Mouse (Mus musculus): ENCODE data around the gene Rem2. TPM values are rescaled to one million over a fixed set of nuclear protein-coding genes. Genes with fewer than 3 reads are reported as not detected.

The Rem2 gene
- polyA plus RNA-seq, 1 experiment from 2014 or later, result 0.47 TPM

- peak overlapping the region; percentile 88 for H3K4me3 ChIP-seq (ENCODE audit: low read depth, low read length)
- no peaks in the 10 kb centered on the region for H3K9me3 ChIP-seq (ENCODE audit: control insufficient read depth, low read length)
- DNase-seq (ENCODE audit: low spot score) (no peak), ATAC-seq (ENCODE audit: low FRiP score, low TSS enrichment) (no peak)
- 7% methylated on average over 18 of the region's 18 CpGs for WGBS
- H3K27me3 ChIP-seq (ENCODE audit: control insufficient read depth, insufficient read depth, low read length), result no peaks in the 10 kb centered on the region
- peak overlapping the region; percentile 98 for H3K27ac ChIP-seq (replicated peaks)
- H3K4me1 ChIP-seq (replicated peaks; ENCODE audit: control insufficient read depth, insufficient read depth), result peaks cover 19% of the 10 kb centered on the region
- no peaks in the 10 kb centered on the region for H3K36me3 ChIP-seq (ENCODE audit: control insufficient read depth, insufficient read depth, low read length)
- TF ChIP-seq CTCF (IDR thresholded peaks at IDR 0.05; ENCODE audit: low read depth), result no peak
- no peak for TF ChIP-seq EP300 (optimal IDR thresholded peaks at IDR 0.05)
- peak overlapping the region; percentile 77 for H3K4me2 ChIP-seq (replicated peaks; ENCODE audit: low read depth)
- H3K9ac ChIP-seq (ENCODE audit: low read length), result peak overlapping the region; percentile 96
These were observed 45.3 kb upstream of the Rem2 start for GRCm38 (mm10) chr14:54430406-54431145.

DNA sequence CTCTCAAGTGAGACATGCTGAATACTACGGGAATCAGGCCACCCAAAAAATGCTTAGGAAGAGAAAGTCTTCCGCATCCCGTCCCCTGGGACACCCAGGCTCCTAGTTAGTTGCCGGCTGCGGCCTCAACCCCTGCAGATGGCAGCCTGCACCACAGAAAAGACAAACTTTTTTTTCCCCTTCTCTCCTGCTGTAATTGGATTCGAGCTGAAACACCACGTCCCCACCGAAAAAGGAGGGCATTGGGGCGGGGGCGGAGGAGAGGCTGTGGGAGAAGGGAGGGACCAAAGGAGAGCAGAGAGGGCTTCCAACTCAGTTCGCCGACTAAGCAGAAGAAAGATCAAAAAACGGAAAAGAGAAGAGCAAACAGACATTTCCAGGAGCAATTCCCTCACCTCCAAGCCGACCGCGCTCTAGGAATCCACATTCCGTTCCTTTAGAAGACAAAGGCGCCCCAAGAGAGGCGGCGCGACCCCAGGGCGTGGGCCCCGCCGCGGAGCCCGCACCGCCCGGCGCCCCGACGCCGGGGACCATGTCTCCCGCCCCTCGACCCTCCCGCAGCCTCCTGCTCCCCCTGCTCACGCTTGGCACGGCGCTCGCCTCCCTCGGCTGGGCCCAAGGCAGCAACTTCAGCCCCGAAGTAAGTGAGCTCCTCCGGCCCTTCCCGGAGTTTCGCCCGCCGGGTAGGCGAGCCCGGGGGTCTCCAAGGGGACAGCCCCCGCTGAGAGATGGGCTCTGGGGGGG is 44.4 kb upstream of the Rem2 start, which contains the start of gene Mmp14:
Gene Mmp14, plus strand, starts transcription at position 279 of the 744 bp plus-strand sequence.
- Histone ChIP-seq H3K4me1 (replicated peaks; ENCODE audit: control insufficient read depth, insufficient read depth) (peaks cover 19% of the 10 kb centered on the region), H3K9ac (ENCODE audit: low read length) (peak within 1 kb of the TSS; percentile 96), H3K27ac (replicated peaks) (peak within 1 kb of the TSS; percentile 98), H3K36me3 (ENCODE audit: control insufficient read depth, insufficient read depth, low read length) (peaks cover 2% of the 10 kb centered on the region; the same call in 1 of the 2 replicates), H3K27me3 (ENCODE audit: control insufficient read depth, insufficient read depth, low read length) (no peaks in the 10 kb centered on the region), H3K4me3 (ENCODE audit: low read depth, low read length) (peak within 1 kb of the TSS; percentile 88), H3K9me3 (ENCODE audit: control insufficient read depth, low read length) (no peaks in the 10 kb centered on the region), H3K4me2 (replicated peaks; ENCODE audit: low read depth) (peak within 1 kb of the TSS; percentile 77)
- DNase-seq (ENCODE audit: low spot score) (peak; percentile 69), ATAC-seq (ENCODE audit: low FRiP score, low TSS enrichment) (peak; percentile 22; the same call in 1 of the 2 replicates)
- WGBS, result under 1% methylated on average over 44 of the region's 49 CpGs
- TF ChIP-seq CTCF (IDR thresholded peaks at IDR 0.05; ENCODE audit: low read depth) (peak; percentile 72), EP300 (optimal IDR thresholded peaks at IDR 0.05) (peak; percentile 41)

DNA sequence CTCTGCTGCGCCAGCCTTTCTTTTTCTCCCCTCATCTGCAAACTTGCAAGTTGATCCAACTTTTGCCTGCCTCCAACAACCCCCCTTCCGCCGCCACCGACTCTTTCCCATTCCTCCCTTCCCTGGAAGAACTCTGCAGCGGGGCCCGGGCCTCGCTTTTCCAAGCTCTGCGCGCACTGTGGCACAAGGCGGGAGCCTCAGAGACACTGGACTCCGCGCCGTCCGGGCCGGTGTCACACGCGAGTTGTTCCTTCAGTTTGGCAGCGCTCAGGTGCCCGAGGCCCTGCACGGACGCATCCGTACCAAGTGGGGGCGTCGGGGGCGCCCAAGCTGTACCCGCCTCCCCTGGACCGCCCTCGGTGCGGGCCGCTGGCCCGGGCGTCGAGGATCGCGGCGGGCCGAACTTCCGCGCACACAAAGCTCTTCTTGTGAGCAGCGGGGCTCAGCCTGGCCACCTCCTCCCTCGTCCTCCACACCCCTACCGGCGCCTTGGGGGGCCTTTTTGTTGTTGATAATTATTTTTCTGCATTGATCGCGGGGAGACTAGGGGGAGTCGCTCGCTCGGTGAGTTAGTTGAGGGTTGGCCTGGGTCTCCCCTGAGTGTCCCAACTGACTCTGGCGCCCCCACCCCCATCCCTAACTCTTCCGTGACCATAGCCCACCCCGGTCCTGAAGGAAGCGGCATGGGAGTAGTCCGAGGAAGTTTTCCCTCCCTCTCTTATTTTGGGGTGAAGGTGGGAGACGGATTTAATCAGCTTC is 43.6 kb upstream of the Rem2 start:
- H3K27ac ChIP-seq (replicated peaks), result peak overlapping the region; percentile 98
- DNase-seq (ENCODE audit: low spot score), result peak; percentile 62
- H3K4me2 ChIP-seq (replicated peaks; ENCODE audit: low read depth), result peak overlapping the region; percentile 77
- TF ChIP-seq EP300 (optimal IDR thresholded peaks at IDR 0.05) (no peak), CTCF (IDR thresholded peaks at IDR 0.05; ENCODE audit: low read depth) (peak; percentile 41; the same call in 1 of the 2 replicates)
- peak; percentile 19; the same call in 1 of the 2 replicates for ATAC-seq (ENCODE audit: low FRiP score, low TSS enrichment)
- H3K36me3 ChIP-seq (ENCODE audit: control insufficient read depth, insufficient read depth, low read length), result peaks cover 2% of the 10 kb centered on the region; the same call in 1 of the 2 replicates
- 2% methylated on average over 52 of the region's 54 CpGs for WGBS
- H3K9ac ChIP-seq (ENCODE audit: low read length), result peak overlapping the region; percentile 96
- no peaks in the 10 kb centered on the region for H3K27me3 ChIP-seq (ENCODE audit: control insufficient read depth, insufficient read depth, low read length)
- peak overlapping the region; percentile 88 for H3K4me3 ChIP-seq (ENCODE audit: low read depth, low read length)
- no peaks in the 10 kb centered on the region for H3K9me3 ChIP-seq (ENCODE audit: control insufficient read depth, low read length)
- peaks cover 19% of the 10 kb centered on the region for H3K4me1 ChIP-seq (replicated peaks; ENCODE audit: control insufficient read depth, insufficient read depth)

GRCm38 (mm10) chr14:54432837-54433830 is 42.8 kb upstream of the Rem2 start:
- Histone ChIP-seq H3K36me3 (ENCODE audit: control insufficient read depth, insufficient read depth, low read length) (peaks cover 5% of the 10 kb centered on the region; the same call in 1 of the 2 replicates), H3K4me3 (ENCODE audit: low read depth, low read length) (peak overlapping the region; percentile 88), H3K27me3 (ENCODE audit: control insufficient read depth, insufficient read depth, low read length) (no peaks in the 10 kb centered on the region), H3K27ac (replicated peaks) (peak overlapping the region; percentile 98), H3K9ac (ENCODE audit: low read length) (peak overlapping the region; percentile 96), H3K9me3 (ENCODE audit: control insufficient read depth, low read length) (no peaks in the 10 kb centered on the region), H3K4me2 (replicated peaks; ENCODE audit: low read depth) (peak overlapping the region; percentile 77), H3K4me1 (replicated peaks; ENCODE audit: control insufficient read depth, insufficient read depth) (peaks cover 19% of the 10 kb centered on the region)
- DNase-seq (ENCODE audit: low spot score) (no peak), ATAC-seq (ENCODE audit: low FRiP score, low TSS enrichment) (no peak)
- WGBS, result 20% methylated on average over 17 of the region's 17 CpGs
- TF ChIP-seq EP300 (optimal IDR thresholded peaks at IDR 0.05), result no peak
